Mouse (Mus musculus) cerebellum, adult 2 months (tissue): ENCODE results near the gene Ankfy1.

Source experiments
- CTCF ChIP-seq: fragments of 200-500 bp; IDR thresholded peaks from 2 replicates; pipeline ENCODE4 v1.5.1; 2011; ENCODE audit warnings: low read depth, mild to moderate bottlenecking, control low read depth, low read length, moderate library complexity, borderline replicate concordance; ENCODE audit not compliant: insufficient read depth
- POLR2A ChIP-seq: fragments of 200-500 bp; IDR thresholded peaks from 2 replicates; pipeline ENCODE4 v1.6.1; 2011; ENCODE audit warnings: low read length, control low read depth, borderline replicate concordance; ENCODE audit not compliant: insufficient read depth

DNA sequence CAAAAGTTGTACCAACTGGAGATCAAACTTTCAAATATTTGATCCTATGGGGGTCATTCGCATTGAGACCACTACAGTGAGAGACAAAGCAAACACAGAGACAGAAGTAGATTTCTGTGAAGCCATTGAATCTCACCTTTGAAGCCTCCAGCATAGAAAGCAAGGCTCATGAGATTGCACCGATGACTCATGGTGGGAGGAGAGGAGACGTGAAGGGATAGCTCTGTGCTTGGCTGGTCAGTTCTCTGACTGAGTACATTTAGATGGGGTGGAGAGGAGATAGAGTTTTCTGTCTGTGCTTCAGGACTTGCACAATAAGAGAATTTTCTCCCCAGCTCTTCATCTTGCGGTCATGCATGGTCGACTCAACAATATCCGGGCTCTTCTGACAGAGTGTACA is 69.8 kb downstream of the Ankfy1 start:
- TF ChIP-seq POLR2A, result no peak
- no peak for TF ChIP-seq CTCF
